Mouse (Mus musculus): ENCODE measurements at regions not wholly inside any gene's neighbourhood (a gene's known extent, or its start where the extent isn't known, plus 50 kb on each side); places are given as distances from the start of the nearest gene placed in this dataset.

- H3K4me3 ChIP-seq = no peak overlapping the region; the same call in 1 of the 2 replicates
- no peaks in the 10 kb centered on the region for H3K36me3 ChIP-seq
- 9% methylated on average over 12 of the region's 12 CpGs for WGBS
- H3K9me3 ChIP-seq = no peaks in the 10 kb centered on the region
- no peak overlapping the region for H3K27ac ChIP-seq
- H3K27me3 ChIP-seq = no peaks in the 10 kb centered on the region
- peaks cover 3% of the 10 kb centered on the region; the same call in 1 of the 2 replicates for H3K4me1 ChIP-seq
- peak overlapping the region; percentile 36 for H3K4me2 ChIP-seq
- H3K9ac ChIP-seq = no peak overlapping the region
- peak; percentile 55; the same call in 1 of the 2 replicates for ATAC-seq (ENCODE audit: insufficient number of reproducible peaks, low FRiP score, low TSS enrichment, low read depth)
Measured at GRCm38 (mm10) chr16:97272035-97272631, 84.4 kb upstream of the Bace2 start.

GRCm38 (mm10) chr16:97278913-97279312 is 77.6 kb upstream of the Bace2 start:
- Histone ChIP-seq H3K27me3 (no peaks in the 10 kb centered on the region), H3K9me3 (no peaks in the 10 kb centered on the region), H3K4me3 (no peak overlapping the region), H3K4me1 (no peaks in the 10 kb centered on the region), H3K9ac (no peak overlapping the region), H3K27ac (no peak overlapping the region), H3K36me3 (no peaks in the 10 kb centered on the region), H3K4me2 (no peak overlapping the region)
- ATAC-seq (ENCODE audit: insufficient number of reproducible peaks, low FRiP score, low TSS enrichment, low read depth) = no peak
- WGBS = 62% methylated on average over 1 of the region's 1 CpGs

DNA sequence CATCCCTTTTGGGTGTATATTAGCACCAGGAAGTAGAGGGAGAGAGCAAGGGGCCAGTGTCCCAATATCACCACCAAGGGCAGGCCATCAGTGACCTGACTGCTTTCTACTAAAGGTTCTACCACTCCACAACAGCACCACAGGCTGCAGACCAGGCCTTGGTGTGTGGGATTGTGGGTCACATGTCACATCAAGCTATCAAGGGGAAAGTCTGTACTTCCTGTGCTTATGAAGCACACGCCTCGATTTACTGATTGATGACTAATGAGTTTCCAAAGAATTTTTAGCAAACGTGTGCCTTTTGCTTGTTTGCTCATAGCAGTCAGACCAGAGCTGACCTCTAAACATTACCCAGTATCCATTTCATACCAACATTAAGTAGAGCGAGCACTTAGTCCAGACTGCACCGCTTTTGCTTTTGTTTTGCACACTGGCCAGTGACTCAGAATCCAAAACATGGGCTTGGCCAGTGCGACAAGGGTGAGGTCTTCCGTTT is 74.9 kb upstream of the Bace2 start:
- Histone ChIP-seq H3K9ac (no peak overlapping the region), H3K4me1 (no peaks in the 10 kb centered on the region), H3K27ac (no peak overlapping the region), H3K4me3 (no peak overlapping the region), H3K27me3 (no peaks in the 10 kb centered on the region), H3K4me2 (no peak overlapping the region), H3K9me3 (no peaks in the 10 kb centered on the region), H3K36me3 (no peaks in the 10 kb centered on the region)
- 82% methylated on average over 7 of the region's 7 CpGs for WGBS
- no peak for ATAC-seq (ENCODE audit: insufficient number of reproducible peaks, low FRiP score, low TSS enrichment, low read depth)

GRCm38 (mm10) chr16:97282943-97283342 is 73.6 kb upstream of the Bace2 start:
- ATAC-seq (ENCODE audit: insufficient number of reproducible peaks, low FRiP score, low TSS enrichment, low read depth) = no peak
- Histone ChIP-seq H3K36me3 (no peaks in the 10 kb centered on the region), H3K4me3 (no peak overlapping the region), H3K27ac (no peak overlapping the region), H3K9me3 (no peaks in the 10 kb centered on the region), H3K4me1 (no peaks in the 10 kb centered on the region), H3K9ac (no peak overlapping the region), H3K27me3 (no peaks in the 10 kb centered on the region), H3K4me2 (no peak overlapping the region)
- 89% methylated on average over 9 of the region's 9 CpGs for WGBS

DNA sequence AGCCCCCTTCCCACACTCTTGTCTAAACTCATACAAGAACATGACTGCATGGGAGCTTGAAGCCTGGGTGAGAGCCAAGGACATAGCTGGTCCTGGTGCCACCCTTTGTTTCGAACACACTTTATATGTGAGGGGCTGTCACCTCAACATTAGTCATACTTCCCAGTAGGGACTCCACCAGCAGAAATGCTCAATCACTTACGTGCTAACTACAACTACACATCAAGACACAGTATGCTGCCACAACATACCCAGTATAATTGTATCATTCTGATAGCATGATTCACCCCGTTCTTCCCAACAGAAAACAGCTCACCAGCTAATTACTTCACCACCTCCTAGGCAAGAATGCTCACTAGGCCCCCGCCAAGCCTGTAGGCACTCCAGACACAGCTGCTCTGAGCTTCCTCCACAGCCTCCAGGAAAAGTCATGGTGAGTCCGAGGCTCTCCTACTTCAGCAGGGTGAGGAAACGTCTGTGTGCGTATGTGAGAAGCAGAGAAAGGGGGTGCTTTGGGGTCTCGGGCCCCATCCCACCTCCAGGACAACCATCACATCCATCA is 70.6 kb upstream of the Bace2 start:
- Histone ChIP-seq H3K4me2 (no peak overlapping the region), H3K4me1 (peaks cover 7% of the 10 kb centered on the region; the same call in 1 of the 2 replicates), H3K9me3 (no peaks in the 10 kb centered on the region), H3K36me3 (no peaks in the 10 kb centered on the region), H3K27ac (no peak overlapping the region), H3K9ac (no peak overlapping the region), H3K4me3 (no peak overlapping the region), H3K27me3 (no peaks in the 10 kb centered on the region)
- 77% methylated on average over 8 of the region's 8 CpGs for WGBS
- ATAC-seq (ENCODE audit: insufficient number of reproducible peaks, low FRiP score, low TSS enrichment, low read depth) = no peak

GRCm38 (mm10) chr16:97286717-97287116 is 69.8 kb upstream of the Bace2 start:
- Histone ChIP-seq H3K4me2 (no peak overlapping the region), H3K27ac (no peak overlapping the region), H3K9ac (no peak overlapping the region), H3K4me3 (no peak overlapping the region), H3K4me1 (peaks cover 7% of the 10 kb centered on the region; the same call in 1 of the 2 replicates), H3K9me3 (no peaks in the 10 kb centered on the region), H3K27me3 (no peaks in the 10 kb centered on the region), H3K36me3 (no peaks in the 10 kb centered on the region)
- ATAC-seq (ENCODE audit: insufficient number of reproducible peaks, low FRiP score, low TSS enrichment, low read depth) = no peak
- WGBS = 21% methylated on average over 3 of the region's 3 CpGs

- peaks cover 12% of the 10 kb centered on the region; the same call in 1 of the 2 replicates for H3K4me1 ChIP-seq
- no peak overlapping the region for H3K27ac ChIP-seq
- WGBS = 24% methylated on average over 8 of the region's 8 CpGs
- H3K27me3 ChIP-seq = no peaks in the 10 kb centered on the region
- H3K4me2 ChIP-seq = no peak overlapping the region
- no peak overlapping the region for H3K9ac ChIP-seq
- H3K36me3 ChIP-seq = no peaks in the 10 kb centered on the region
- H3K4me3 ChIP-seq = no peak overlapping the region
- no peak for ATAC-seq (ENCODE audit: insufficient number of reproducible peaks, low FRiP score, low TSS enrichment, low read depth)
- no peaks in the 10 kb centered on the region for H3K9me3 ChIP-seq
Measured at GRCm38 (mm10) chr16:97288634-97289033, 67.9 kb upstream of the Bace2 start.

- Histone ChIP-seq H3K27ac (no peak overlapping the region), H3K4me1 (peaks cover 12% of the 10 kb centered on the region; the same call in 1 of the 2 replicates), H3K4me2 (no peak overlapping the region), H3K4me3 (no peak overlapping the region), H3K9ac (no peak overlapping the region), H3K9me3 (no peaks in the 10 kb centered on the region), H3K36me3 (no peaks in the 10 kb centered on the region), H3K27me3 (no peaks in the 10 kb centered on the region)
- no peak for ATAC-seq (ENCODE audit: insufficient number of reproducible peaks, low FRiP score, low TSS enrichment, low read depth)
- WGBS = 11% methylated on average over 10 of the region's 11 CpGs
Measured at GRCm38 (mm10) chr16:97292484-97293048, 64.0 kb upstream of the Bace2 start.

DNA sequence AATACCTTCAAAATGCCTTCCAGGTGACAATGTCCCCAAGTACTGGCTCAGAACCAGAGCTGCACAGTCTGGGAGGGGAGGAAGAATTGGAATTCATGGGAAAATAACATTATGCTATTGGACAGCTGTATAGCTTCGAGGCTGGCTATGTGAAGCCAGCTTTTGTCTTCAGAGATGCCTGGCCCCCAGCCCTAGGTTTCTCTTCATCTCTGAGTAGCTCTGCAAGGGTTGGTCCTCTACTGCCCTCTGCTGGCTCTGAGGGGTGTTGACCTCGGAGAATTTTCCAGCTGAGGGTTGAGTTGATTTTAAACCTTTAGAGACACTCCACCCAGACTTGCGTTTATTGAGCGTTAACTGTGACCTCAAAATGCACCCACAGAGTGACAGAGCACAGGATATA is 63.3 kb upstream of the Bace2 start:
- Histone ChIP-seq H3K9ac (no peak overlapping the region), H3K9me3 (no peaks in the 10 kb centered on the region), H3K36me3 (no peaks in the 10 kb centered on the region), H3K27ac (no peak overlapping the region), H3K27me3 (no peaks in the 10 kb centered on the region), H3K4me3 (no peak overlapping the region), H3K4me1 (peaks cover 12% of the 10 kb centered on the region; the same call in 1 of the 2 replicates), H3K4me2 (no peak overlapping the region)
- no peak for ATAC-seq (ENCODE audit: insufficient number of reproducible peaks, low FRiP score, low TSS enrichment, low read depth)
- WGBS = 6% methylated on average over 4 of the region's 4 CpGs

DNA sequence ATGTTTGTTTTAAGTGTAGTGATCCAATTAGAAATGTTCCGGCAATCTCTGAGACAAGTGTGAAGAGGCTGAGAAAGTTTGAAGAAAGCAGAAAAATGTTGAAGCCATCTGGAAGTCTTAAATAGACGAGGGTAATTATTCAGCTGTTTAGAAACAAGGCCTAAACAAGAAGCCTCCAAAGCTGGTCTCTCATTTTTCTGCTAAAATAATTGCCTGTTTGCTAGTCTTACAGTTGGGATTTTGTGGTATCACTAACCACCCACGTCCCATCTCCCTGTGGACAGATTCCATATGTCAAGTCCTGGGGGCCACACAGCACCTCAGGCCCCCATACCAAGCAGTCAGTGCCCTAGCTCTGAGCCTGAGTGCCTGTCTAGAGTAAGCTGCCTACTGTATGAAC is 59.4 kb upstream of the Bace2 start:
- ATAC-seq (ENCODE audit: insufficient number of reproducible peaks, low FRiP score, low TSS enrichment, low read depth) = no peak
- Histone ChIP-seq H3K9me3 (no peaks in the 10 kb centered on the region), H3K4me3 (no peak overlapping the region), H3K9ac (no peak overlapping the region), H3K36me3 (no peaks in the 10 kb centered on the region), H3K4me2 (no peak overlapping the region), H3K4me1 (0 out of 2 replicates have a peak, but pooled peaks cover 5% of the 10 kb centered on the region), H3K27ac (no peak overlapping the region), H3K27me3 (no peaks in the 10 kb centered on the region)
- 66% methylated on average over 3 of the region's 3 CpGs for WGBS

DNA sequence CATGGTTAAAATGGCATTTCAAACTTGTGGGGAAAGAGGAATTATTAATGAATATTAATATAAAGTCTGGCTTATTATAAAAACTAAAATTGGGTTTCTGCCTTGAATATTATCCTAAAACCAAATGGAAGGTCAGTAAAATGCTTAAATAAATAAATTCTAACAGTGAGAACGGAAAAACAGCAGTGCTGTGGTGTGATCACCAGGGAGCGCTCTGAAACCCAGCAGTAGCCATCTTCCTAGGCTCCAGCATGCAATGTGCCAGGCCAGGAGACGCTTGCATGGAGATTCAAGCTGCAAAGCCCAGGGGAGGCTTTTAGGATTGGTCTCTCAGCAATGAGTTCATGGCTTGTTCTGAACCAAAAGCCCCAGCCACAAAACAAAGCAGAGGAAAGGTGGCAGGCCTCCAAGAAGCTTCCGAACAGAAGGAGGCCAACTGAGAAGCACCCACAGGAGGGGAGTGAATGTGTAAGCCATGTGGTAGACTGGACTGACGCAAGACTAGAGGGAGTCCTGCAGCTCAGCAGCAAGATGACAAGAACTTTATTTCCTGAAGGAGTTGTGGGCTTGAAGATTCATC is 52.3 kb upstream of the Bace2 start:
- Histone ChIP-seq H3K9me3 (no peaks in the 10 kb centered on the region), H3K4me3 (no peak overlapping the region), H3K36me3 (no peaks in the 10 kb centered on the region), H3K4me2 (no peak overlapping the region), H3K9ac (no peak overlapping the region), H3K4me1 (no peaks in the 10 kb centered on the region), H3K27ac (no peak overlapping the region), H3K27me3 (no peaks in the 10 kb centered on the region)
- WGBS = 59% methylated on average over 5 of the region's 5 CpGs
- no peak for ATAC-seq (ENCODE audit: insufficient number of reproducible peaks, low FRiP score, low TSS enrichment, low read depth)
